Mouse (Mus musculus) neural tube, embryonic 12.5 days (tissue): Measurements from ENCODE around the gene Cdcp1. TPM values are rescaled to one million over a fixed set of nuclear protein-coding genes. Genes with fewer than 3 reads are reported as not detected.
A peak's percentile ranks its signal among the peaks of the same experiment; 100 is the strongest.

Experiments used
- ATAC-seq: fragments of 200-750 bp; cut with Nextera tagmentation; 2 replicates; pipeline ENCODE4 v1.8.0; 2017; ENCODE audit warnings: low read depth, mild to moderate bottlenecking, moderate TSS enrichment, moderate library complexity; ENCODE audit not compliant: low FRiP score
- H3K27ac ChIP-seq: fragments of 300-500 bp; sonication (generic); 2 replicates; pipeline ENCODE4 v1.5.1; 2016
- H3K27me3 ChIP-seq: fragments of 300-500 bp; sonication (generic); replicated peaks from 2 replicates; pipeline ENCODE4 v1.6.1; 2016; ENCODE audit warnings: mild to moderate bottlenecking
- H3K36me3 ChIP-seq: fragments of 300-500 bp; sonication (generic); 2 replicates; pipeline ENCODE4 v1.6.1; 2016; ENCODE audit warnings: mild to moderate bottlenecking
- H3K4me1 ChIP-seq: fragments of 300-500 bp; sonication (generic); 2 replicates; pipeline ENCODE4 v1.6.1; 2016
- H3K4me2 ChIP-seq: fragments of 300-500 bp; sonication (generic); replicated peaks from 2 replicates; pipeline ENCODE4 v1.6.1; 2016; ENCODE audit warnings: mild to moderate bottlenecking
- H3K4me3 ChIP-seq: fragments of 300-500 bp; sonication (generic); 2 replicates; pipeline ENCODE4 v1.5.1; 2016
- H3K9ac ChIP-seq: fragments of 300-500 bp; sonication (generic); 2 replicates; pipeline ENCODE4 v1.6.1; 2016; ENCODE audit warnings: mild to moderate bottlenecking
- H3K9me3 ChIP-seq: fragments of 300-500 bp; sonication (generic); 2 replicates; pipeline ENCODE4 v1.6.1; 2016; ENCODE audit warnings: mild to moderate bottlenecking
- WGBS: fragments of 180-500 bp; shearing (Covaris S2); methylation state at CpG from one replicate; pipeline ENCODE4 v1.1.7; 2016; 5-methylcytosine and 5-hydroxymethylcytosine counted together
- polyA plus RNA-seq: library from polyadenylated mRNA; unstranded; fragments of >200 nt; fragmentation: Nextera tagmentation; extraction: Ambion mirVana; gene quantifications from 2 replicates; pipeline ENCODE4 v1.2.1, GENCODE M21; 2016

Gene Cdcp1
- 0.27 and 0.30 TPM in 2 replicates for polyA plus RNA-seq

GRCm38 (mm10) chr9:123215621-123216440 lies at the start of gene Cdcp1:
Cdcp1 (minus strand) TSS chr9:123216038.
- H3K9me3 ChIP-seq: no peaks in the 10 kb centered on the region
- ATAC-seq: no peak
- H3K27ac ChIP-seq: no peak within 1 kb of the TSS
- whole genome bisulfite sequencing: 4% methylated on average over 45 of the region's 45 CpGs
- peak within 1 kb of the TSS; percentile 45 for H3K4me2 ChIP-seq
- H3K4me1 ChIP-seq: peaks cover 7% of the 10 kb centered on the region
- H3K4me3 ChIP-seq: peak within 1 kb of the TSS; percentile 18
- peaks cover 13% of the 10 kb centered on the region for H3K27me3 ChIP-seq
- no peak within 1 kb of the TSS for H3K9ac ChIP-seq
- no peaks in the 10 kb centered on the region for H3K36me3 ChIP-seq

GRCm38 (mm10) chr9:123260611-123261021 lies 44.8 kb upstream of the Cdcp1 start, which contains the start of gene Tmem158:
Tmem158 (minus strand) TSS chr9:123260764.
- WGBS: 0% methylated on average over 36 of the region's 40 CpGs
- H3K9me3 ChIP-seq: no peaks in the 10 kb centered on the region
- peak within 1 kb of the TSS; percentile 96 for H3K4me2 ChIP-seq
- H3K4me3 ChIP-seq: peak within 1 kb of the TSS; percentile 69
- no peaks in the 10 kb centered on the region for H3K36me3 ChIP-seq
- H3K27ac ChIP-seq: peak within 1 kb of the TSS; percentile 32; the same call in 1 of the 2 replicates
- ATAC-seq: peak; percentile 88
- H3K27me3 ChIP-seq: peaks cover 16% of the 10 kb centered on the region; the same call in 1 of the 2 replicates
- peak within 1 kb of the TSS; percentile 72 for H3K9ac ChIP-seq
- no peaks in the 10 kb centered on the region for H3K4me1 ChIP-seq

GRCm38 (mm10) chr9:123259896-123260610 lies 44.2 kb upstream of the Cdcp1 start:
- Histone ChIP-seq H3K27me3 (peaks cover 16% of the 10 kb centered on the region; the same call in 1 of the 2 replicates), H3K27ac (peak overlapping the region; percentile 32; the same call in 1 of the 2 replicates), H3K4me2 (peak overlapping the region; percentile 96), H3K9ac (peak overlapping the region; percentile 72), H3K4me1 (no peaks in the 10 kb centered on the region), H3K36me3 (no peaks in the 10 kb centered on the region), H3K9me3 (no peaks in the 10 kb centered on the region), H3K4me3 (peak overlapping the region; percentile 69)
- under 1% methylated on average over 92 of the region's 92 CpGs for WGBS
- peak; percentile 82 for ATAC-seq

- H3K36me3 ChIP-seq: no peaks in the 10 kb centered on the region
- peaks cover 13% of the 10 kb centered on the region; the same call in 1 of the 2 replicates for H3K27me3 ChIP-seq
- peak overlapping the region; percentile 96 for H3K4me2 ChIP-seq
- H3K9me3 ChIP-seq: no peaks in the 10 kb centered on the region
- H3K4me3 ChIP-seq: peak overlapping the region; percentile 69
- H3K4me1 ChIP-seq: no peaks in the 10 kb centered on the region
- H3K27ac ChIP-seq: peak overlapping the region; percentile 32; the same call in 1 of the 2 replicates
- under 1% methylated on average over 45 of the region's 45 CpGs for WGBS
- ATAC-seq: peak; percentile 3
- peak overlapping the region; percentile 72 for H3K9ac ChIP-seq
Observed at GRCm38 (mm10) chr9:123259461-123259895, 43.6 kb upstream of the Cdcp1 start.

GRCm38 (mm10) chr9:123258796-123259195 lies 43.0 kb upstream of the Cdcp1 start:
- H3K27me3 ChIP-seq: peaks cover 10% of the 10 kb centered on the region; the same call in 1 of the 2 replicates
- peak overlapping the region; percentile 1; the same call in 1 of the 2 replicates for H3K4me3 ChIP-seq
- no peak overlapping the region for H3K9ac ChIP-seq
- WGBS: 19% methylated on average over 10 of the region's 10 CpGs
- H3K36me3 ChIP-seq: no peaks in the 10 kb centered on the region
- peak overlapping the region; percentile 96 for H3K4me2 ChIP-seq
- no peak overlapping the region for H3K27ac ChIP-seq
- no peaks in the 10 kb centered on the region for H3K9me3 ChIP-seq
- no peaks in the 10 kb centered on the region for H3K4me1 ChIP-seq
- no peak for ATAC-seq

- H3K27me3 ChIP-seq: peaks cover 3% of the 10 kb centered on the region; the same call in 1 of the 2 replicates
- no peak for ATAC-seq
- H3K9me3 ChIP-seq: no peaks in the 10 kb centered on the region
- WGBS: 83% methylated on average over 3 of the region's 3 CpGs
- H3K4me1 ChIP-seq: no peaks in the 10 kb centered on the region
- H3K4me3 ChIP-seq: no peak overlapping the region
- no peaks in the 10 kb centered on the region for H3K36me3 ChIP-seq
- no peak overlapping the region for H3K4me2 ChIP-seq
- no peak overlapping the region for H3K27ac ChIP-seq
- H3K9ac ChIP-seq: no peak overlapping the region
Observed at GRCm38 (mm10) chr9:123255736-123256135, 39.9 kb upstream of the Cdcp1 start.

- Histone ChIP-seq H3K4me2 (no peak overlapping the region), H3K27ac (no peak overlapping the region), H3K9me3 (no peaks in the 10 kb centered on the region), H3K36me3 (no peaks in the 10 kb centered on the region), H3K4me1 (no peaks in the 10 kb centered on the region), H3K27me3 (no peaks in the 10 kb centered on the region), H3K4me3 (no peak overlapping the region), H3K9ac (no peak overlapping the region)
- WGBS: 83% methylated on average over 1 of the region's 1 CpGs
- no peak for ATAC-seq
Observed at GRCm38 (mm10) chr9:123247992-123248391, 32.2 kb upstream of the Cdcp1 start.

- H3K4me1 ChIP-seq: no peaks in the 10 kb centered on the region
- WGBS: 80% methylated on average over 4 of the region's 4 CpGs
- H3K27ac ChIP-seq: no peak overlapping the region
- no peak overlapping the region for H3K9ac ChIP-seq
- no peak overlapping the region for H3K4me2 ChIP-seq
- no peaks in the 10 kb centered on the region for H3K27me3 ChIP-seq
- no peaks in the 10 kb centered on the region for H3K9me3 ChIP-seq
- H3K36me3 ChIP-seq: no peaks in the 10 kb centered on the region
- no peak for ATAC-seq
- H3K4me3 ChIP-seq: no peak overlapping the region
Observed at GRCm38 (mm10) chr9:123245146-123245545, 29.3 kb upstream of the Cdcp1 start.

- no peaks in the 10 kb centered on the region for H3K9me3 ChIP-seq
- H3K9ac ChIP-seq: no peak overlapping the region
- no peak overlapping the region for H3K4me3 ChIP-seq
- no peaks in the 10 kb centered on the region for H3K36me3 ChIP-seq
- H3K27me3 ChIP-seq: no peaks in the 10 kb centered on the region
- H3K4me1 ChIP-seq: no peaks in the 10 kb centered on the region
- no peak overlapping the region for H3K27ac ChIP-seq
- no peak overlapping the region for H3K4me2 ChIP-seq
- WGBS: 75% methylated on average over 10 of the region's 10 CpGs
- no peak for ATAC-seq
Observed at GRCm38 (mm10) chr9:123243988-123244387, 28.1 kb upstream of the Cdcp1 start.

- Histone ChIP-seq H3K27ac (no peak overlapping the region), H3K4me1 (no peaks in the 10 kb centered on the region), H3K4me3 (no peak overlapping the region), H3K9me3 (no peaks in the 10 kb centered on the region), H3K27me3 (no peaks in the 10 kb centered on the region), H3K9ac (no peak overlapping the region), H3K4me2 (no peak overlapping the region), H3K36me3 (no peaks in the 10 kb centered on the region)
- ATAC-seq: no peak
- WGBS: 94% methylated on average over 5 of the region's 5 CpGs
Observed at GRCm38 (mm10) chr9:123241191-123241590, 25.4 kb upstream of the Cdcp1 start.

GRCm38 (mm10) chr9:123240751-123241150 lies 24.9 kb upstream of the Cdcp1 start:
- Histone ChIP-seq H3K4me1 (no peaks in the 10 kb centered on the region), H3K9me3 (no peaks in the 10 kb centered on the region), H3K27me3 (no peaks in the 10 kb centered on the region), H3K4me3 (no peak overlapping the region), H3K36me3 (no peaks in the 10 kb centered on the region), H3K4me2 (no peak overlapping the region), H3K27ac (no peak overlapping the region), H3K9ac (no peak overlapping the region)
- no peak for ATAC-seq
- WGBS: 94% methylated on average over 2 of the region's 2 CpGs

GRCm38 (mm10) chr9:123240271-123240670 lies 24.4 kb upstream of the Cdcp1 start:
- no peak for ATAC-seq
- 97% methylated on average over 5 of the region's 5 CpGs for WGBS

More at GRCm38 (mm10) chr9:123240271-123240670, 24.4 kb upstream of the Cdcp1 start:
- Histone ChIP-seq H3K4me2 (no peak overlapping the region), H3K9me3 (no peaks in the 10 kb centered on the region), H3K27me3 (no peaks in the 10 kb centered on the region), H3K4me3 (no peak overlapping the region), H3K36me3 (no peaks in the 10 kb centered on the region), H3K9ac (no peak overlapping the region), H3K4me1 (no peaks in the 10 kb centered on the region), H3K27ac (no peak overlapping the region)
